Mouse (Mus musculus) gastrocnemius, postnatal 14 days (tissue): ENCODE data around the gene Pdia5. TPM values are rescaled to one million over a fixed set of nuclear protein-coding genes. Genes with fewer than 3 reads are reported as not detected.
A peak's percentile ranks its signal among the peaks of the same experiment; 100 is the strongest.

Source experiments
- DNase-seq: peaks from one replicate; pipeline ENCODE4 v3.0.0; 2021; ENCODE audit warnings: mixed read lengths
- intact Hi-C: fragments of 180-260 bp; cut with DNase I; formaldehyde crosslinking; loops from one replicate; pipeline ENCODE4 v1.15.1; 2025; ENCODE audit warnings: low total_unique reads
- total RNA-seq, 2 experiments: library from RNA; stranded (reverse); gene quantifications; 2 replicates each; pipeline ENCODE4 v1.2.3; 2021

Gene Pdia5
- total RNA-seq, 2 experiments from 2014 or later = 6.7 TPM

DNA sequence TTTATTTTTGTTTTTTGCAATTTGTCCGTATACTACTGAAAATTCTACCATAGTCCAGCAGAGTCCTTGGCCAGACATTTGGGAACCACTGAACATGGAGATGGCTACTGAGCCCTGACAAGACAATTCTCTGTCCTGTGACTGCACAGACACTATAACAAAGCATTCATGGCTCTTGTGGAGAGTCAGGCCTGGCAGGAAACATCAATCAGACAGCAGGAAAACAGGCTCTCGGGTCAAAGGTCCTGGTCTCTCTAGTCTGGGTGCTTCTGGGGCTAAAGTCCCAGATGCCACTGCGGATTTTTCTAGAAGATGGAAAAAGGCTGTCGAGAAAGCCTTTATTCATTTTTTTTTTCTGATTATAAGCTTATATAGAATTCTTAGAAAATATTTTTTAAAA is 3.6 kb downstream of the Pdia5 start:
- intact Hi-C loops = no loop called here
- DNase-seq = no peak

DNA sequence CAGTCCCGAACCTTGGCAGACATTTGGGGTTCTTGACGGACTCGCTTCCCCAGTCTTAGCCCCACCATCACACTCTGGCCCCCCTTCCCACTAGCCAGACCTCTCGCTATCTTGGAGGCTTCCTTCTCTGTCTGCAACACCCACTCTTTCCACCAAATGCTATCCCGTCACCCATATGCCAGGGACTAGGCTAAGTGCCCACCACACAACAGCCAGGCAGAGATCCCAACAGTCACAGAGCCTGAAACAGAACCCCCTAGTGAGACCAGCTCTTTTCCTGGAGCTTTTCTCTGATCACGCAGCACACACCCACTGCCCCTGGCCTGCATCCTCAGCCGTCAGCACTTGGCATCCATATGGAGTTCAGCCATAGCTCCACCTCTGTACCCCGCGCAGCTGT is 5.0 kb downstream of the Pdia5 start:
- intact Hi-C loops = no loop called here

DNA sequence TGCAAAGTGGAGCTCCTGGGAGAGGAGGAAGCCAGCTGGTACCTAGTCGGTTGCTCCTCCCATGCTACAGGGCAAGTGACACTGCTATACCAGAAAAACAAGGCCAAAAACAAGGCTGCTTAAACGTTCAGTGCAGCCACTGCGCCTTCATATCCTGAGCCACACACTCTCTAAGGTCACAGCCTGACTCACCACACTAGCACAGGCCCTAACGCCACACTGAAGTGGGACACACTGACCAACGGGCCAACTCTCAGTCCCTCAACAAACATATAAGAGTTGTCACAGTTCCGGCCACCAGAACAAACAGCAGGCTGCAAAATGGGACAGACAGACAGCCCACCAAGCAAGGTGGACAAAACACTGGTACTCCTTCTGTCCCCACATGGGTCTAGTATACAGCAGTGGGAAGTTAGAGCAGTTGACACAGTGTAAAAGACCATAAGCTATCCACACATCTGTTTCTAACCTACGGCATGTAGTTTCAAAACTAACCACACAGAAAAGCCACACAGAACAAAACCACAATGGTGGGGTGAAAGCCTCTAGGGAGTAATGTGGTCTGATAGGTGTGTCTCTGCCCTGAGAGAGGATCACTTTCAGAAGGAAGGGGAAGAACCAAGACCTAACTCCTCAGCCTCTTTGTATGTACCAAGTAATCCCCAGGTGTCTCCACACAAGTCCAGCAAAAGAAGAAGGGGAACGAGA is 6.0 kb downstream of the Pdia5 start:
- intact Hi-C loops = no loop called here
- DNase-seq = no peak

More for the DNA sequence above, 5.0 kb downstream of the Pdia5 start:
- no peak for DNase-seq

DNA sequence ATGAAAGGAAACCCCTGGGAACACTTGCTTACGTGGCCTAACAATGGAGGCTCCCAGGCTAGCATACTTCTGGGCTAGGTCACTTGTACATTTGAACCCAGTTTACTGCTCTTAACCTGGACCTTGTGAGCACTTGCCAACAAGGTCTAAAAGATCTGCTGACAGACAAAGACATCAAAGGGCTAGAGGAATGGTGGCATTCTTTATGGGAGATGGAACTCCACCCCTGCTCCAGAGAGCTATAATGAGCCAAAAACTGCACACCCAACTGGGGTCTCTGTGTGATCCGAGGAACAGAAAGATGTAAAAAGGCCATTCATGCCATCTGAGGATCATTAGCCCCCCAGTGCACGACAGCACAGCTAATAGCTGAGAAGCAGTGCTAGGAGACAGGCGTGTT is 6.6 kb downstream of the Pdia5 start:
- DNase-seq = no peak

DNA sequence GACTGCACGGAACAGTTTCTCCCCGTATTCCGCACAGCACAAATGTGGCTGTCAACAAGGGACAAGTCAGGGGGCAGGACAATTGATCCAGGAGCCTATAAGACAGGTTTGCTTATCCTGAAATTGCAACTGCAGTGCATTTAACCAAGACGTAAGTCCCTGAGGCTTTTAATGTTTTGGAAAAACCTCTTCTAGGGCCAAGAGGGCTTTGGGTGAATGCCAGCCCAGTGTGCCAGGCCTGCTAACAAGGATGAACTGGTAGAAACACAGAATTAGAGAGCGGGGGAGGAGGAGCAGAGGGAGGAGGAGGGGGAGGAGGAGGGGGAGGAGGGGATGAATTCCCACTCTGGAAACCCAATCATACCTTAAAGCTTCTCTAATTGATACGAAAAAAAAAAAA is 11.4 kb downstream of the Pdia5 start:
- DNase-seq = no peak
- intact Hi-C loops = no loop called here

More for the DNA sequence above, 6.6 kb downstream of the Pdia5 start:
- intact Hi-C loops = no loop called here

DNA sequence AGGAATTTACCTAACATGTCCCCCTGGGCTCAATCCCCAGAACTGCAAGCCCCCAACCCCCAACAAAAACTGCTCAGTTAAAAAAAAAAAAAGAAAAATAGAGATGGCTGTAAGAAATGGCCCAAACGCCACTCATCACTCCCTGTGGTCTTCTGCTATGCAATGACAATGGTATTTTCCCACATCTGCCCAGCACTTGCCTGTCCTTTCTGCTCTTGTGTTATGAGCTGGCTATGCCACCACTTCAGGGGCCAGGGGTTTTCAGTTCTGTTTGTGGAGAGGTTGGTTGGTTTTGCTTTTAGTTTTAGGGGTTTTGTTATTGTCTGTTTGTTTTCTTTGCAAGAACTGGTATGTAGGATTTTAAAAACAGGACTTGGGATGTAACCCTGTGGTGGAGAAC is 13.4 kb downstream of the Pdia5 start:
- no peak for DNase-seq
- intact Hi-C loops = no loop called here

DNA sequence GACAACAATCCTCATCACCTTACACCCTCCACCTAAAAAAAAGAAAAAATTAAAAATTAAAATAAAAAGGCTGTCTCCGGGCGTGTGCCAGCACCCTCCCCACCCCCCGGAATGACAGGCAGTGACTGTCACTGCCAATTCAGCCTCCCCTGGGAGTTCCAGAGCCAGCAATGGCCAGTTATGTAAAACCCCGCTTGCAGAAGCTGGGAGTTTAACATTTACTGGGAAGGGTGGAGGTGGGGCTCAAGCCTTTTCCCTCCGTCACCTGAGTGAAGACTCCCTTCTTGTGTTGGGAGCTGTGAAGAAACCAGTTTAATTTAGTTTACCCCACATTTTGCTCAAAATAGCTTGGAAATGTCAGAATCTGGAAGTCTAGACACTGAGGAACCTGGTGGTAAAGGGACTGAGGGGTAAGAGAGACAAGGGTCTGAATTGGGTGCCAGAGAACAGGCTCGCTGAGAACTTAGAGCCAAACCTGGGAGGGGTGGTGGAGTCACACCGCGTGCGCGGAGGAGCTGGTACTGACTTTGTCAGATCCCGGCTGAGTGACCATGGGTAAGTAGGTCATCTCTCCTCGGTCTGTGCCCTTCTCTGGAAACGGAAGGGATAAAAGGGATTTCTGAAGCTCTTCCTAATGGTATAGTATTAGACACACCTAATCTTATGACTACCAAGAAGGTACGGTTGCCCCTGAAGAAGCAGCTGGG is 18.0 kb downstream of the Pdia5 start:
- intact Hi-C loops = no loop called here
- DNase-seq = no peak

DNA sequence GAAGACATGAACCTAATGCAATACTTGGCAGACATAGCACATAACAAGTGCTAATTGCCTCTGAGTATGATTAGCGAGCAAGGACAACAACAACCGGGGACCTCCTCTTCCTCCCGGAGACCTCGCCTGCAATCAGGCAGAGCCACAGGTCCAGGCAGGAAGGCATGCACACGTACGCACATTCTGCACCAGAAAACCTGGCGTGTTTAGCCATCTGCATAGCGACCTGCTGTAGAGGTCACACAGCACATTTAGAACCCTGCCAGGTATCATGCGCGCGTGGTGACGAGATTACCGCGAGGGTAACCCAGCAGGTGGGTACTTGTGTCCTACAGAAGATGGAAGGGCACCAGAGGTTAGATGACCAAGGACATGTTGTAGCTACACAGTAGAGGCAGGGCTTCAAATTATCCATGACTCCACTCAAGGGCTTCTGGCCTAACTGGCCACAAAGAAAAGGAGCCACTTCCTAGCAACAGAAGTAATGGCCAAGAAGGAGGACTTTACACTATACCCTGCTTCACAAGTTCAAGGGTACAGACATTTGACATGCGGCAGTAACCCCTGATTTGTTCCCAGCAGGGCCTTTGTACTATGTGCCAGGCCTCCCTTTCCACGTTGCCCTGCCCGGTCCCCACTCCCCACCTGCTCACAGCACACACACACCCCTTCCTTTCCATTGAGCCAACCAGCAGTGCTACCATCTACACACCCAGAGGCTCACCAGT is 18.7 kb downstream of the Pdia5 start:
- intact Hi-C loops = no loop called here
- no peak for DNase-seq

DNA sequence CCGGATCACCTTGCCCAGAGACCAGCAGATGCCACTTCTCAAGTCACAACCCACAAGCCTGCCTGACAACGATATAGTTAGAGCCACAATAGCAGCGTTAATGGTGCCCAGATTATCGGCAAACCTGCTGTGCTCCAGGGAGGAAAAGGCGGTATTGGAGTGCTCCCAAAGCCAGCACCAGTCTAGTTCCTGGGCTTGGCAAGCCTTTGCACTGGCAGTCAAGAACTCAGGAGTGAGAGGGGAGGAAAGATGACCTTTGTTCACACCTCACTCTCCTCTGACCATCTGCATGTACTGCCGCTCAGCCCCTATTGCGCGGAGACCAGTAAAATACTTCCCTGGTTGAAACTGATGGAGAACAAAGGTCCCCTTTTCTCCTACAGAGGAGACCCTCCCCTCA is 19.7 kb downstream of the Pdia5 start:
- DNase-seq = no peak
- intact Hi-C loops = no loop called here

DNA sequence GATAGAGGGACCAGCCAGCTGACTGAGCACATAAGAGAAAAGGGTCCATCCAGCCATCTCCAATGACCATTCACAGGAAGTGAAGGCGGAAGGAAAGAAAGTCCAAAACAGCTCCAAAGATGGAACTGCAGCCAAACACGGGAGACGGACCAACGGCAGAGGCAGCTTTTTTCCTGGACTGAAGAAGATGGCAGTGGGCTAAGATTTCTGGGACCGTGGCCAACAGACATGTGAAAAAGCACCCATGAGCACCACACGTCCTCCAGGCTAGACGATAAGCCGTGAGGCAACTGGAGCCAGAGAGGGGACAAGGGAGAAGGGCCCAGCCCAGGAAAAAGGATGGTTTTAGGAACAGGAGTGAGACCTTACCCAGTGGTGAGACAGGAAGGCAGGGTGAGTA is 20.6 kb downstream of the Pdia5 start:
- intact Hi-C loops = no loop called here
- DNase-seq = no peak

DNA sequence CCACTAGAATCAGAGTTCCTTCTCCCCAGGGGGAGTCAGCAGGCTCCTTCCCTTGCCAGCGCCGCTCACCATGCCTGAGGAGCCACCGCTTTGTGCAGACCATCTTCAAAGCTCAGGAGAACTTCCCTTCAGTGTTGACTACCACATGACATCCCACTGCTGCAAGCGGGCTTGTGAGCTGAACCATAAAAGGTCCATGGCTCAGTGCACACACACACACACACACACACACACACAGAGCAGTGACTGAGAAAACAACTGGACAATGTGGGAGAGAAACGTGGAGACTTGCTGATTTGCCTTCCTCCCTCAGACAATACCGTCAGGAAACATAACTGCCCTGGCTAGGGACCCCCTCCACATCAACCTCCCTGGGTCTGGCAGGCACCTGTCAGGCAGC is 21.7 kb downstream of the Pdia5 start:
- intact Hi-C loops = no loop called here
- no peak for DNase-seq

DNA sequence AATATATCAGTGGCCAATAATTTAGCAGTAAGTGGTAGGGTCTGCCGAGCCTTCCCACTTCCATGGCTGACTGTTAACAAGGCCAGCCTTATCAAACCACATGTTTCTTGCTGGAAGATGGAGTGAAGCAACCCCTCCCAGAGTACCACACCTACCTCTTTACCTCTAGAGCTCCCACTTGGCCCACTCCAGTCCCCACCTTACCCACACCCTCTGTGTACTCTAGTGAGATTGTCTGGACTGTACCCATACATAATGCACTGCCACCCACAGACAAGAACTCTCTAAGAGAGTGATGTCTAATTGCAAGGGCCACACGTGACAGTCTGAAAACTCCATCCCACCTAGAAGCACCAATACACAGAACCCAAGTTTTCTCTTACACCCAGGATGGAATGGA is 23.6 kb downstream of the Pdia5 start:
- intact Hi-C loops = no loop called here
- no peak for DNase-seq

DNA sequence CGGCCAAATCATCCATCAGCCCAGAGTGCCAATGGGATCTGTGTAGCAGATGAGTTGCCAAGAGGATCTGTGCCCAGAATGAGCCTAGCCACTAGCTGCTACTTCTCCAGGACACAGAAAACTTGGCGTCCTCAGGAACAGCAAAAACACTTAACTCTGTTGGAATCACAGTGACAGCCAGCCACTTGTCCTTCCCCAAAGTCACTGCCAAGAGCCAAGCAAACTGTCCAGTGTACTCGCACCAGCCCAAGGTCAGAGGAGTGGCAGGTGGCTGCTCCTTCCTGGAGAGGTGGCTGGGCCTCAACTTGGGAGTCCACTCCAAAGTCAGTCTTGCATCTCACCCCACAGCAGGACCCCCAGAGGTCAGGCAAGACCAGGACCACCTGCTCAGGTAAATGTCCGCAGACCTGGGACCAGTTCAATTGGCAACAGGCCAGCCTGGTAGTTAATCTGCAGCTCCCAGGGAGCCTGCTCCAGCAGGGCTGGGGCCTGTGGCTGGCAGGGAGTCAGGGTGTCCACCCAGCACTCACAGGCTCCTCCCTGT is 24.8 kb downstream of the Pdia5 start:
- DNase-seq = peak; percentile 16

DNA sequence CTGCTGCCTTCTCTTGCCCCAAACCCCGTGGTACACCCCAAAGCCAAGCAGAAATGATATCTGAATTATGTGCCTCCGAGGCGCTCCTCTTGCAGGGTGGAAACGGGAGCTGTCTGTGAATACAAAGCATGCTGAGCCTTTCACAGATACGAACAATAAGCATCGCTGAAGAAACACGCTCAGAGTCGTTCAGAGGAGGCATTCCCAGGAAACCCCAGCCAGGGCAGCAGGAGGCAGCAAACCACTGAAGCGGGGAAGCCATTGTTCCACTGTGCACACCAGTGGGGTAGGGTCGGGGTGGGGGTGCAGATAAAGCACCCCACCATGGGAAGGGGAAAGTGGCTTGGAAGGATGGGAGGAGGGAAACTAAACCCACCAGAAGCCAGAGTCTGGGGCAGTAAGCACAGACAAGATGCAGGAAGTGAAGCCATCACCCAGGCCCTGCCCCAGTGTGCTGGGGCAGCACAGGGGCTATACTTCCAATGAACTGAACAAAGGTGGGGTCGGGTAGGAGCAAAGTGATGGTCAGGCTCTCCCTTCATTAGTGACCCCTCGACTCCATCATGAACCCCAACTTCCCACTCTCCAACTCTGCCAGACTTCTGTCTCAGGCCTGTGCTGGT is 25.9 kb downstream of the Pdia5 start:
- intact Hi-C loops = no loop called here
- no peak for DNase-seq

More for the DNA sequence above, 24.8 kb downstream of the Pdia5 start:
- intact Hi-C loops = no loop called here

DNA sequence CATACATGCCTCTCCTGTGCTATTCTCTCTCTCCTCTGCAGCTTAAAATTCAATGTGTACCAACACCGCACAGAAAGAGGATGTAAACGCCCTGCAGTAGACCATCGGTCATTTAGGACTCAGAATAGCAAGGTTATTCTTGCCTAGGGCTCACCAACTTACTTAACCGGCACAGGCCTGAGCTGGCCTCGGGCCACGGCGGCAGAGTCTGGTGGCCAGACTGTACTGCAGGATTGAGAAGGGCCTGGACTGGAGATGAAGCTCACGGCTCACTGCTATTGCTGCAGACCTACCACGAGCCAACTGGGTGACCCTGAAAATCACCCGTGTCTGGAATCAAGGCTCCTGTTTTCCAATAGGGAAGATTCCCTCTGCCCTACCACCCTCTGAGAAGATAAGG is 27.0 kb downstream of the Pdia5 start:
- intact Hi-C loops = no loop called here
- no peak for DNase-seq

DNA sequence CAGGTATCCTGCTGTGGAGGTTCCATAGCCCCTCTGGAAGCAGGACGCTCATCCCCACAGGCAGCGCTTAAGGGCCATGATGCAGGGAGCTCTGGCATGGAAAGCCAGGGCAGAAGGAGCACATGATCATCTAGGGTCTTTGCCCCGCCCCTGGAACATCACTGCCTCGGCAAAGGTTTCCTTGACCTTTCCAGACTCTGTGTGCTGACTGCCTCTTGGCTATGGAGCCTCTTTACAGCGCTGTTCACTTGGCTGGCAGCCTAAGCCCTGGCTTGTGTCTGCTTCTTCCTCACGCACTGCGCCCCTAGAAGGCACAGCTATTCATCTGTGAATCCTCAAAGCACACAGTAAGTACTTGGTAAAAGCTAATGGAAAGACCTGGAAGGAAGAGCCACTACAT is 27.7 kb downstream of the Pdia5 start:
- DNase-seq = no peak
- intact Hi-C loops = no loop called here

DNA sequence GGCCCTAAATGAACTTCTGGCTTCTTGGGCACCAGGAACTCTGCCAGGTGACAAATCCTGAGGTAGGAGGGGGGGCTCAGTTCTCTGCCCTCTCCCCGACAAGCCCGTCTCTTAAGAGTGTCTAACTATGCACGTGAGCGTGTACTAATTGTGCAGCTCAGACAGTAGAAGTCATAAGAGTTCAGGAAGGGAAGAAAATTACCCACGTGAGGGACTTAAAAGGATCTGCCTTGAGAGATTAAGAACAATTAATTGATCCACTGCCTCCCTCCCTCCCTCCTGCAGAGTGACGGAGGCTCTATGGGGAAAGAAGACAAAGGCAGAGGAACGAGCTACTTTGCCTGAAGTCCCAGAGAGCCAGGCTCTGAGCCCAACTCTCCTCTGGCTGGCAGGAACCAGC is 31.1 kb downstream of the Pdia5 start:
- intact Hi-C loops = no loop called here
- no peak for DNase-seq

DNA sequence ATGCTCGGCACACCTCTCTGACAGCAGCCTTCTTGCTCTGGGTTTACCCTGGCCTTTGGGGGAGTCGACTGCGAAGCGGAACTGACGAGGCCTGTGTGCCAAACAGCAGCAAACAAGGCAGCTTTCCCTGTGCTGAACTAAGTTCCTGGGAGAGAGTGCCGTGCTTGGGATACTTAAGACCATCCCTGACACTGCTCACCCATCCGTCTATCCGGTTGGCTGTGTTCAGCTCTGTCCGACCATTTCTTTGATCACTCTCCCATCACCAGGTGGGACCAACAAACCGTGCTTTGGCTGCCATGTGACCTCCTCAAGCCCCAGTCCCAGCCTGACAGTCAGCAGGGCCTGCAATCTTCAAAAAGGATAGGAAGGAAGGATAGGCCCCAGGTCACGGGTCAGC is 32.4 kb downstream of the Pdia5 start:
- no peak for DNase-seq
- intact Hi-C loops = no loop called here

DNA sequence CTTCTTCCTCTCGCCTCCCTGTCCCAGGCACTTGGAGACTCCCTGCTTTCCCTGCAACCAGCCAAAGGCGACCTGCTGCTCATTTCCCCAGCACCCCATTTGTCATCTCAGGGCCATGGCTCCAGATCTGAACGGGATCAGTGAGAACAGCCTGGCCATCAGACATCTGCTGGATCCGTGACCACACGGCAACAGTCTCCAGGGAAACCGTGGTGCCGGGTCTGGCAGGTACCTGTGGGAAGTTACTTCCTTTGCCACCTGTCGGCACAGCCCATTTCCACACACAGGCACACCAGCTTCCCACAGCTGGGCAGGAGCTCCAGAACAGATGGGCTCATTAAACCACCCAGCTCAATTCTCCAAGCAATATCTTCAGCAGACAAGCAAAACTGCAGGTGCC is 33.2 kb downstream of the Pdia5 start:
- intact Hi-C loops = no loop called here
- no peak for DNase-seq

DNA sequence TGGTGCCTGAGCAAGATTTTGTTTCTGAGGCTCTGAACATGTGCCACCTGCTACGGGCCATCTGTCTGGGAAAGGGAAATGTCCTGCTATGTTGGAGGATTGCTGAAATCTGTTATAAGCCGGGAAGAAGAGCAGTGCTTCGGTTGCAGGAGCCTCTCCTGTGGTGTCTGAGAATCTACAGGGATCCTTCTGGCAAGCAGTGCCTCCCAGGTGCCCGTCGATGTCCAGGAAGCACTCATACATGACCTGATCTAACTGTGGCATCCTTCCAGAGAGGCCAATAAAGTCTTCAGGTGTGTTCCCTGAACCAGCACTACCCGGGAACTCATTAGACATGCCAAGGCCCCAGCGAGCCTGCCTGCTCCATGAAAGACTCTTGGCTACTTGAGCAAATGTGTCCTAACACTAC is 33.7 kb downstream of the Pdia5 start:
- DNase-seq = no peak
- intact Hi-C loops = no loop called here
